Mouse (Mus musculus) lung, postnatal 0 days (tissue): ENCODE measurements around the gene Fer1l4.

Source experiments
- CTCF ChIP-seq: IDR thresholded peaks from 2 replicates; pipeline ENCODE4 v1.5.1; 2016; ENCODE audit warnings: antibody characterized with exemption, mild to moderate bottlenecking
- EP300 ChIP-seq: IDR thresholded peaks from 2 replicates; pipeline ENCODE4 v1.6.1; 2016; ENCODE audit warnings: antibody characterized with exemption, mild to moderate bottlenecking, control low read depth

- TF ChIP-seq CTCF (no peak), EP300 (no peak)
Measured at GRCm38 (mm10) chr2:156021219-156021618, 31.5 kb downstream of the Fer1l4 start.
